Mouse (Mus musculus): ENCODE results near the gene Anpep.

Anpep gene

GRCm38 (mm10) chr7:79866294-79867000 lies 5.6 kb upstream of the Anpep start:
- DNase-seq (ENCODE audit: low spot score in 2 of 2) = no peak

- no peak for DNase-seq (ENCODE audit: low spot score in 2 of 2)
Observed at GRCm38 (mm10) chr7:79861794-79862193, 935 bp upstream of the Anpep start.

- no peak for DNase-seq (ENCODE audit: low spot score in 2 of 2)
Observed at GRCm38 (mm10) chr7:79858956-79859630, 1.8 kb downstream of the Anpep start.

- no peak for DNase-seq (ENCODE audit: low spot score in 2 of 2)
Observed at GRCm38 (mm10) chr7:79858202-79858934, 2.5 kb downstream of the Anpep start.

- DNase-seq (ENCODE audit: low spot score in 2 of 2) = no peak
Observed at GRCm38 (mm10) chr7:79856305-79856704, 4.6 kb downstream of the Anpep start.

GRCm38 (mm10) chr7:79847456-79848451 lies 13.1 kb downstream of the Anpep start:
- DNase-seq (ENCODE audit: low spot score in 2 of 2) = no peak

GRCm38 (mm10) chr7:79846342-79846741 lies 14.5 kb downstream of the Anpep start:
- no peak for DNase-seq (ENCODE audit: low spot score in 2 of 2)

GRCm38 (mm10) chr7:79844090-79844802 lies 16.6 kb downstream of the Anpep start:
- no peak for DNase-seq (ENCODE audit: low spot score in 2 of 2)

GRCm38 (mm10) chr7:79842163-79842562 lies 18.7 kb downstream of the Anpep start:
- no peak for DNase-seq (ENCODE audit: low spot score in 2 of 2)

- no peak for DNase-seq (ENCODE audit: low spot score in 2 of 2)
Observed at GRCm38 (mm10) chr7:79837247-79837646, 23.6 kb downstream of the Anpep start.

- no peak for DNase-seq (ENCODE audit: low spot score in 2 of 2)
Observed at GRCm38 (mm10) chr7:79835196-79835595, 25.7 kb downstream of the Anpep start.

- DNase-seq (ENCODE audit: low spot score in 2 of 2) = no peak
Observed at GRCm38 (mm10) chr7:79832980-79833379, 27.9 kb downstream of the Anpep start.

GRCm38 (mm10) chr7:79831585-79831984 lies 29.3 kb downstream of the Anpep start:
- no peak for DNase-seq (ENCODE audit: low spot score in 2 of 2)

- DNase-seq (ENCODE audit: low spot score in 2 of 2) = no peak
Observed at GRCm38 (mm10) chr7:79831145-79831544, 29.7 kb downstream of the Anpep start.

- DNase-seq (ENCODE audit: low spot score in 2 of 2) = no peak
Observed at GRCm38 (mm10) chr7:79828341-79828740, 32.5 kb downstream of the Anpep start.

GRCm38 (mm10) chr7:79822092-79822695 lies 38.7 kb downstream of the Anpep start:
- no peak for DNase-seq (ENCODE audit: low spot score in 2 of 2)

- DNase-seq (ENCODE audit: low spot score in 2 of 2) = no peak
Observed at GRCm38 (mm10) chr7:79819996-79820395, 40.9 kb downstream of the Anpep start.

GRCm38 (mm10) chr7:79819515-79819914 lies 41.3 kb downstream of the Anpep start:
- DNase-seq (ENCODE audit: low spot score in 2 of 2) = no peak

GRCm38 (mm10) chr7:79818321-79818720 lies 42.5 kb downstream of the Anpep start:
- DNase-seq (ENCODE audit: low spot score in 2 of 2) = no peak

GRCm38 (mm10) chr7:79813409-79813808 lies 47.5 kb downstream of the Anpep start:
- no peak for DNase-seq (ENCODE audit: low spot score in 2 of 2)
